Mouse (Mus musculus): Measurements from ENCODE around the gene Med20.

Gene Med20

DNA sequence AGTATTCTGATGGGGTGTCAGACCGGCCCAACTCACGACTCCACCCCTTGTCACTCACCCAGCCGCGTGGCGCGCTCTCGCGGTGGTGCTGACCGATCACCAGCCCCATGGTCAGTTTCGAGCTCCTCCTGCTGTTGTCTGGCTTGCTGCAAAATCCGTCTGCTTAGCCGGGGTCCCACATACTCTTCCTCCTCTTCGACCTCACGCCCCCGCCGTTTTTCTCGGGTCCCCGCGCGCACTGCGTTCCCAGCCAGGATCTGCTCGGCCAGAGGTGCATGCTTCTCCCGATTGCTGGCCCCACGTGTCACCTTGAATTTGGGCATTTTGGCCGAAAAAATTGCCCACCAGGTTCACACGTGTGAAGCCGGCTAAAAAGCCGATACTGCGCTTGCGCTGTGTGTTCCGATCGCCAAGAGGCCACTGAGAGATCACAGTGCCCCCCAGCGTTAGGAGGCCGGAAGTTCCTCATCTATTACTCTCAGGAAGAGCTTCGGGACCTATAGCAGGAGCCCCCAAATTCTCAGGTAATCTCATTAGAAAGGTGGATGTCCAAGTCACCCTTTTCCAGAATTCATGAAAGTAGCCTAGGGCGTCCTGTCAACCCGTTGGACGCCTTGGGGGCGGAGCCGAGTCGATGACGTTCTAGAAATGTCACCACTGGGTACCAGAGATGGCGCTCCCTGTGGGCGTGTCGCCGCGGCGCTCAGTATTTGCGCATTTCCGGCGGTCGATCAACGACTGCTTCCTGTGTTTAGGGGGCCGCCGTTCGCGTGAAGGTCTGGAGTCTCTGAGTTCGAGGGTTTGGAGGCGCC, at the start of gene Med20, which contains the start of the genes Bysl and Gm20517:
Gene Med20 (plus strand): TSS at position 734 of the 812 bp plus-strand sequence.
Gene Bysl (minus strand): TSS at position 644 of the 812 bp plus-strand sequence.
Gene Gm20517 (plus strand): TSS at position 741 of the 812 bp plus-strand sequence.
- peak; percentile 97 for DNase-seq

GRCm38 (mm10) chr17:47562875-47563274, 48.5 kb upstream of the Med20 start:
- DNase-seq, result no peak

DNA sequence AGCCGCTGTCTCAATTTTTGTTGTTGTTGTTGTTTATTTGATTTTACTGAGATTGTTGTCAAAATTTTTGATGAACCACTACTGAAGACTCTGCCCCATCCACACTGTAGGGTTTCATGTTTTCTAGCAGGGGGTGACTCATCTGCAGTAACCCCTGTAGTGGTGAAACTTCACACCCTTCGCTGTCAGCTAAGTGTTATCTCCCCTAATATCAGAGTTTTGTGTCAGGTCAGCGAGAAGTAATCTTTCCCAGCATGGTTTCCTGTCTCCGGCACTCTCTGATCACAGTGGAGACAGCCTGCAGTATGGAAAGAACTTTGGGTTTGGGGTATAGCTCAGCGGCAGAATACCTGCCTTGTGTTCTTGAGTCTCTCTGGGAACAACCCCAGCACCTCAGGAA, 46.8 kb upstream of the Med20 start:
- DNase-seq, result no peak

GRCm38 (mm10) chr17:47566133-47566532, 45.2 kb upstream of the Med20 start:
- DNase-seq, result no peak

GRCm38 (mm10) chr17:47567271-47567670, 44.1 kb upstream of the Med20 start:
- no peak for DNase-seq

DNA sequence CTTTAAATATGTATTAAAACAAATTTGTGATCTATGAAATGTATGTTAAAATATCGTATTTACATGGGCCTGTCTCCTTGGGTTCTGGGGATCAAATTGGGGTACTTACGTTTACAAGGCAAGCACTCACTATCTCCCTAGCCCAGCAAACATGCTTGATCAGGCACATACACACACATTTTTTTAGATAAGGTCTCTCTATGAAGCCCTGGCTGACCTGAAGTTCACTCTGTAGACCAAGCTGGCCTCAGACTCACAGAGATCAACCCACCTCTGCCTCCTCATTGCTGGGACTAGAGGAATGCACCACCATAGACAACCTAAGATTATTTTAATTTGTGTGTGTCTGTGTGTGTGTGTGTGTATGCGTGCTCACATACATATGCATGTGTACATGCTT, 43.0 kb upstream of the Med20 start:
- no peak for DNase-seq

GRCm38 (mm10) chr17:47568951-47569527, 42.3 kb upstream of the Med20 start:
- no peak for DNase-seq

GRCm38 (mm10) chr17:47571621-47572020, 39.8 kb upstream of the Med20 start:
- DNase-seq, result no peak

DNA sequence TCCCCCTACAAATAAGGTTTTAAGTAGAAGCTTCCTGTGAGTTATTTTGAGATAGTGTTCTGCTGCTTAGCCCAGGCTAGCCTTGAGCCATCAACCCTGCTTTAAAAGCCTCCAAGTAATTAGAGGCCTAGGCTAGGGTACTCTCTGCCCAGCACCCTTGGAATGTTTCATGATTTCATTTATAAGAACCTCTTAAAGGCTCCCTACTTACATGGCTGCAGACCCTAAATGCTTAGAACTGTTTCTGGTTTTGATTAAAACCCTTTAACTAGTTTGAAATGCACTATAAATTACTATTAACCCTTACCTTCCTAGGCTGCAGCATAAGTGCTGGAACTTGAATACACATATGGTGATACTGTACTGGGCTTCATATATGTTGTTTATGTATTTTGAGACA, 38.9 kb upstream of the Med20 start:
- DNase-seq, result no peak

GRCm38 (mm10) chr17:47574028-47574427, 37.4 kb upstream of the Med20 start:
- DNase-seq, result no peak

GRCm38 (mm10) chr17:47574830-47575229, 36.6 kb upstream of the Med20 start:
- DNase-seq, result no peak

DNA sequence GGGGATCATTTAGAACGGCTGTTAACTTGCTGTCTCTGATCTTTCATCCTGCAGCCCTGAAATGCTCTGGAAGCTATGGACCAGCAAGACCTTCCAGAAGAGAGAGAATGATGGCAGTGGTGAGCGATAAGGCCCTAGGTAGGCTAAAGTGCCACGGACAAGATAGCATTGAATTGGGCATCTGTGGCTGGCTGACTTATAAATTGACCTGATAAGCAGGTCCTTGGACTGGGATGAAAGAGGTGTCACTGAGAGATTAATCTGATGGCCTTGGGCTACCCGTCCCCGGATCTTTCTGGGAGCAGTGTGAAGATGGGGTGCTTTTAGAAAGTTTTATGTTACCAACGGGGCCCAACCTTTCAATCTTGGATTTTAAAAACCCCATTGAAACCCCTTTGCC, 32.7 kb upstream of the Med20 start:
- no peak for DNase-seq

DNA sequence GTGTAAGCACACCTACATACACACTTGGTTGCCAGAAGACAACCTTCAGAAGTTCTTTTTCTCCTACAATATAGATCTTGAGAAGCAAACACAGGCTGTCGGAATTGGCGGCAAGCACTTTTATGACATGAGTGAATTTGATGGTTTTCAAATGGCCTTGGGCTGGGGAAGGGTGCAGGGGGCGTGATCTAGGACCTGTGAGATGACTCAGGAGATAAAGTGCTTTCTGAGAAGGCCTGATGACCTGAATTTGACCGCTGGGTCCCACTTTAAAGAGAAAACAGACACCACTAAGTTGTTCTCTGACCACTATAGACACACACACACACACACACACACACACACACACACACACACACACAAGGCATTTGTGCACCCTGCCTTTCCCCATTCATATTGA, 30.4 kb upstream of the Med20 start:
- DNase-seq, result no peak

DNA sequence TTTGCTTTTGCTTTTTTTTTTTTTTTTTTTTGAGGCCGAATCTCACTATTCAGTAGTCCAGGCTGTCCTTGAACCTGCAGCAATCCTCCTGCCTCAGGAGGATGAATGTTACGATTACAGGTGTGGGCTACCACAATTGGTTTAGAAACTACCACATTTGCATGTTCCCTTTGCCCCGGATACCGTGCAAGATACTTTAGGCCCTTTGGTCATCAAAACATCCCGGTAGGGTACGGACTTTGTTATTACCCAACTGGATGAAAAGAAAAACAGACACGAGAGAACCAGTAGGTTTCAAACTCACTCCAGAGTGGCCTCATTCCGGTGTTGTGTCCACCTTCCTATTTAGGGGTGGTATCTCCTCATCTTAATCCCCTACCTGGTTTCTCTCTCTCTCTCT, 22.9 kb upstream of the Med20 start:
- no peak for DNase-seq

- DNase-seq, result no peak
Measured at GRCm38 (mm10) chr17:47591073-47591472, 20.3 kb upstream of the Med20 start.

DNA sequence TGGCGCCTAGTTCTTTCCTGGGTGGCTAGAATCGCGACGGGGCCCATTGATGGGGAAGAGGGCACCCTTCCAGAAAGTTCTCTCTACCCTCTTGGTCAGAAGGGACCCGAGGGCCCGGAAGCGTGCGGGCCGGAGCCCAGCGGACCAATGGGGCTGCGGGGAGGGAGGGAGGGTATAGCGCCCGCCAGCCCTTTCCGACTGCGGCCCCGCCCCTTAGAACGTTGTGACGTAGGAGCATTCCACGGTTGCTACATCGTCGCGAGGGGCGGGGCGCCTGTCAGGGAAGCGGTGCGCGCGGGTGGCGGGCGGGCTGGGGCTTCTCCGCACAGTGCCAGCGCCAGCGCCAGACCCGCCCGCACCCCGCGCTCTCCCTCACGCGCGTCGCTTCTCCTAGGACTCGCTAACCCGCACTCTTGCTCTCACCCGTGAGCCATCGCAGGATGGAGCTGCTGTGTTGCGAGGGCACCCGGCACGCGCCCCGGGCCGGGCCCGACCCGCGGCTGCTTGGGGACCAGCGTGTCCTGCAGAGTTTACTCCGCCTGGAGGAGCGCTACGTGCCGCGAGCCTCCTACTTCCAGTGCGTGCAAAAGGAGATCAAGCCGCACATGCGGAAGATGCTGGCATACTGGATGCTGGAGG, 18.0 kb upstream of the Med20 start:
- peak; percentile 85 for DNase-seq

DNA sequence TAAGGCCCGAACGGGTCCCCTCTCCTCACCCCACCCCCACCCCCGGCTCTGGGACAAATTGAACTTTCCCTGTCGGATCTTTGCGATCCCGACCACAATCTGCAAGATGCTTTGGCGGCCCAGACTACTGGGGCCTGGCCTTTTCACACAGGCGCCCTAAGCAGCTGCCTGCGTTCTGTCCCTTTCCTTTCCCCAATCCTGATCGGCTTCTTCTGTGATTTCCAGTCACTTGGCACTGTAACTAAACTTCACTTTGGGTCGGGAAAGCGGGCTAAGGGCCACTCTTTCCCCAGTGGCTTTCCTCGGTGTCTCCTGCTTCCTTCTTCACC, 17.6 kb upstream of the Med20 start:
- no peak for DNase-seq

- DNase-seq, result no peak
Measured at GRCm38 (mm10) chr17:47594183-47594968, 17.0 kb upstream of the Med20 start.

DNA sequence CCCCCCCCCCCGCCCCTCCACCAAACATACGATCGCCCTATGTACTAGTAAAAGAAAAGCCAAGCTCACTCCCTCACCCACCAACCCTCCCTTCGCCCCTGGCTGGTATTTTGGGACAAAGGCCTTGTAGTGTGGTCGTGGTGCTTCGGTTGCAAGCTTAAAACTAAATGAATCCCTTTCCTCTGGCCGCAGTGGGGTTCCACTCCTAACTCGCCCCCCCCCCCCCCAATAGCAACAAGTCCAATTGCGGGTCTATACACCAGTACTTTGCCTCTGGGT, 16.5 kb upstream of the Med20 start:
- DNase-seq, result no peak

DNA sequence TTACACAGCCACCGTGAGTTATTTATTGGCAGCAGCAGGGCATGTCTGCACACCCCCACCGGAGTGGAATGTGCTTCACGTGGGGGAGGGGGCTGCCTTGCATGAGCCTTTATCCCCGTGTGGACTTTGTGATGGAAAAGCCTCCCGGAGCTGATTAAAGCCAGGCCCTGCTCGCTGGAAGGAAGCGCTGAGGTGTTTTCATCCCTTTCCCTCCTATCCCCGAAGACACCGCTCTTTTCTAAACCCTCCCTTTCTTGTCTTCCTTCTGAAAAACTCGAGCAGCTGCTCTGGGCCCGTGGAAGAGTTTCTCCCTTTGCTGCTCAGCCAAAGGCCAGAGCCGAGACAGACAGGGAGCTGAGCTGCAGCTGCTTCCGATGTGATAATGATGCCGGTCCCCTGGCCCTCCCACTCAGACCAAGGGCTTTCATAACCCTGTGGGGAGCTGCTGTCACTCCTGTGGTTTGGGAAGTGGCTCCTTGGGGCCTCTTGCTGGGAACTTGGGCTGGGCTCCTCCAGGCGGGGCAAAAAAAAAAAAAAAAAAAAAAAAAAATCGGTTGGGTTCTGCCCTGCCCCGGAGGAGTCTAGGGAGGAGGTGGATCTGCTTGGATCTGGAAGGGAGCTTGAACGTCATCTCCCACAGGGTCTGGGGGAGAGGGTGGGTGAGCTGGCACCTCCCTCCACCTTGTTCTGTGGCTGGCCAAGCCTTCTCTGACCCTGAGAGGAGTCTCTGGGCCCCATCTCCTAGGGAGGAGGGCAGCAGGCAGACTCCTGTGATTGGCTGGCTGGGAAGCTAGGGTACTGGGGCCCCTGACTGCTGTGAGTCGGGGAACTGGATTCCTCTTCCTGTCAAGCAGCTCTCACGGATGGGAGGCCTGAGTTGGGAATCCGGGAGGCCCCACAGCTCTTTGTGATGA, 15.9 kb upstream of the Med20 start:
- no peak for DNase-seq

DNA sequence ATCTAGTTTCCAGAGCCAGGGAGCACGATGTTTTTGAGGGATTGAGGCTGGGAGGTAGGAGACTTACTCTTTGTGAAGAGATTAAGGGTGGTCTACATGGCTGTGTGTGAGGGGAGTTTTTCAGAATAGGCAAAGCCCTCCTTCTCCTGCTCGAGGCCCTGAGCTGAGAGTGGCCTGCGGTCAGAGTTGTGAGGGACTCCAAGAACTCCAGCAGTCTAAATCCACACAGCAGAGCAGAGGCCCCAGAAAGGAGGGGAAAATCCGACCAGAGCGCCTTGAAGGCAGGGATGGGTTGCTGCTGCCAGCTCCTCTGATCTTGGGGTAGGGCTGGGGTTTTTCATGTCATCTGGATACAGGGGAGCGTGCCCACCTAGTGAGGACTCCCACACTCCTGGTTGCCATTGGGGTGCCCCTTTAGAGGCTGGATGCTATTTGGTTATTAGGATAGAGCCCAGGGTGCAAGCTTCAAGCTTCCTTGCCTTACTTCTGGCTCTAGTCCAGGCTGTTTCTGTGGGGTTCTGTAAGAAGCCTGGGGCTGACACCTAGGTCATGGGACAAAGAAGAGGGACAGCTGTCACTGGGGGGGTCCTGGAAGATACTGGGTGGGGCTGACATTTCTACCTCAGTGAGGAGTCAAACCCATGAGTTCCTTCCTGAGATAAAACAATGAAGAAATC, 15.1 kb upstream of the Med20 start:
- DNase-seq, result no peak

- DNase-seq, result no peak
Measured at GRCm38 (mm10) chr17:47596839-47597164, 14.6 kb upstream of the Med20 start.
